Mouse (Mus musculus): Measurements from ENCODE around the gene Ift43. TPM values are rescaled to one million over a fixed set of nuclear protein-coding genes. Genes with fewer than 3 reads are reported as not detected.
A peak's percentile ranks its signal among the peaks of the same experiment; 100 is the strongest.

The Ift43 gene
- total RNA-seq, 2 experiments from 2014 or later, result 0.37 to 0.49 TPM

DNA sequence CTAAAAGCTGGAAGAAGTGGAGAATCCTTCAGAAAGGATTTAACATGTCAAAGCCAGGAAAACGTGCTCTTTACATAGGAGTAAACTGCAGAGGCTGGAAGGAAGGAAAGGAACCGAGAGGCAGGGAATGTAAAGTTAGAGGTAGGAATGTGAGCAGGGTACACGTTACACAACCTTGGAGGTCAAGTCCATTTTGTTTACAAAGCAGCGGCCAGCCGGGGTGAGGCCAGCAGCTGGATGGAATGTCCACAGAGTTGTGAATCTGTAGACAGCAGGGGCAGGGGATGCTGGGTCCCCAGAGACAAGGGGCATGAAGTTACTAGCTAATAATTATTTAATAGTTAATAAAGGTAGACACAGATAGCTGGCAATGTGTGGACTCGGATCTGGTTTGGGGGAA is 45.8 kb downstream of the Ift43 start:
- ATAC-seq (ENCODE audit: poor library complexity, severe bottlenecking), result no peak

DNA sequence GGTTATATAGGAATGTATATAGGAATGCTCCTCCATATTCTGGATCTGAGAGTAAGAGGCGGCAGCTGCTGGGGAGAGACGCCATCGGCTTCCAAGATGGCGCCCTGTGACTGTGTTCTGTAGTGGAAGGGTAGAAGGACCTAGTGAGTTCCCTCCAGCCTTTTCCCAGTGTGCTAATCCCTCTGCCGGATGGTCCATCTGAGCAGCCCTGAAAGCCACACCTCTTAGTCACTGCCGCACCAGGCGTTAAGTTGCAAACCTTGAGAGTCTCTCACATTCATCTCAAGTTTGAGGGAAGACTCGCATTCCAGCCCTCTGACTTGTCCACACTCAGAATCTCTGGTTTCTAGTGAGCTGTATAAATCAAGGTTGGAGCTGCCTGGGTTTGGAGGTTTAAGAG is 46.7 kb downstream of the Ift43 start:
- no peak for ATAC-seq (ENCODE audit: poor library complexity, severe bottlenecking)

DNA sequence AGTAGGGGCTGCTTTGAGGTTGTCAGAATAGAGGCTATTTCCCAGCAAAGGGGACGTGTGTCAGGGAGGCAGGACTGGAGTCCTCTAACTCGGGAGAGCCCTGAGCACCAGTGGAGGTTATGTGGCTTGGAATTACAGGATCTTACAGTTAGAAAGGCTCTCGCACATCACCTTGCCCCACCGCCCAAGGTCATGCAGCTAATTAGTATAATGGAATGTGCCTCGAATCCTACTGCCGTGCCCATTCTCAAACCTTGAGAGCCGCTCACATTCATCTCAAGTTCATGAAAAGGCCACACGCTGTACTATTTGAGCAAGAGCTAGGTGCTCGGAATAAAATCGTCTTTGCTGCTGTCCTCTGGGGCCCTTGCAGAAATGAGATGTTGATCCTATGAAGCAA is 47.4 kb downstream of the Ift43 start:
- ATAC-seq (ENCODE audit: poor library complexity, severe bottlenecking), result no peak

DNA sequence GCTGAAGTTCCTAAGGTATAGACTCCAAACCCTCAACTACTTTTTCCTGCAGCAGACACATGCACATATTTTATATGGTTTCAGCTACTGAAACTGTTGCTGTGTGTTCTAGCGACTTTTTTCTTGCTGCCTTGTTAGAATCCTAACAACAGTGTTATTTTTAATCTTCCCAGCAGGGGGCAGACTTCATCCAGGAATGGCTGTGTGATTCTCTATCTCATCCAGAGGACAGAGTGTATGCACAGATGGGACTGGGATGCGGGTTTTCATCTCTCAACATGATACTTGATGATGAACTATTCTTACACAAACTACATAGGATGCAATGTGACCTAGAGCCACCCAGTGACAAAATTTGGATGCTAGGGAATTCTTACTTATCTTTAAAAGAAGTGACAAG is 50.5 kb downstream of the Ift43 start:
- ATAC-seq (ENCODE audit: poor library complexity, severe bottlenecking), result peak; percentile 68

DNA sequence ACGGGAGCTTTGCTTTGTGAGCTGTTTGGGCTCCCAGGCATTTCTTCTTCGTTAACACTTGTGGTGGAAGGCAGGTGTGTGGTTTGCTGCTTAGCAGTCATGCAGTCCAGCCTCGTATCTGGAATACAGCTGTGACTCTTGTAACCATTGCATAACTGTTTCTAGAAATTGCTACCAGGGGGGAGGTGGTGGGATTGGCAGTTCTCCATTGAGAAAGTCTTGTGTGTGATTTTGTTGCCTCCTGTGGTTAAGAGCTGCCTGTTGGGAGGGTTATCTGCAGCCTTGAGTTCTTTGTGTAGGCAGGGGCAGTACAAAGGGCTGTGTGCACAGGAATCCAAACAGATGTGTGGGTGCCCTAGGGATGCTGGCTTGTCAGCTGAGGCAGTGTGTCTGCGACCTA is 53.4 kb downstream of the Ift43 start:
- ATAC-seq (ENCODE audit: poor library complexity, severe bottlenecking), result no peak

DNA sequence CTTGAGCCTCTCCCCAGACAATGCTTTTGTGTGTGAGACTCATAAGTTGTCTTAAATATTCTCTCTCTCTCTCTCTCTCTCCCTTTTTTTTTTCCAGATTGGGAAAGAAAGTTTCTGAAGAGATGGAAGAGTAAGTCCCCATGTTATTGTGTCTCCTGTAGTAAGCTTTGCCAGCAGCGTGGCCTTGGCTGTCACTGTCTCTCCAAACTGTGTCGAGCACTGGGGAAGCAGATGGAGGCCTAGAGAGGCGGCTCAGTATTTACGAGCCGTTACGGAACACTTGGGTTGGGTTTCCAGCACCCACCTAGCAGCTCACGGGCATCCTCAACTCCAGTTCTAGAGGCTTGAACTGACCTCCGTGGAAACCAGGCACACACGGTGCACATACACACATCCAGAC is 56.4 kb downstream of the Ift43 start:
- no peak for ATAC-seq (ENCODE audit: poor library complexity, severe bottlenecking)

DNA sequence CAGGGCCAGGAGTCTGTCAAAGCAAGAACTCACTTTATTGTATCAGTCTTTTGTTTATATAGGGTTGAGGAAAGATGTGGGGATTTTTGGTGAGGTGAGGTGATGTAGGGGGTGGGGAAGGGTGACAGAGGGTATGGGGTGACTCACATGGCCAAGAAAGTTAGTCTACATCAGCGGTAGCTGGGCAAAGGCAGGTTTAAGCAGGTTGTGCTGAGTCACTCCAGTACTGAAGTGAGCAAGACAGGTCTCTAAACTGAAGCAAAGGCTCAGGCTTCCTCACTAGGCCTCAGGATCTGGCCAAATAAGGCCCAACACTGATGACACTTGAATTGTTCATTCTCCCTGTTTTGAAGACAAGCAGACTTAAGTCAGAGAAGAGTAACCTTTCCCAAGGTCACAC is 60.0 kb downstream of the Ift43 start:
- no peak for ATAC-seq (ENCODE audit: poor library complexity, severe bottlenecking)

DNA sequence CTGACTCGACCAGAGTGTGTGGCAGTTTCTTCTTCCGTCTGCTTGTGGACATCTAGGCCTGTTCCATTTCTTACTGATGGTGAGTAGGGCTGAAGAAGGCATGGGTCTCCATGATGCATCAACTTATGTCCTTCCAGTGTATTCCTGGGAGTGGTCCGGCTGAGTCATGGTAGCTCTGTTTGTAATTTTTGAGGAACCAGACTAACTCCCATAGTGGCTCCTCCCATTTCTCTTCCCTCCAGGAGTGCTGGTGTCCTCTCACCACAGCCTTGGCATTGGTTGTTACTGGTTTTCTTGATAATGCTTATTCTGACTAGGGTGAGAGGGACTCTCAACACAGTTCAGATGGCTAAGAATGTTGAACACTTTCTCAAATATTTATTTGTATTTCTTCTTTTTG is 63.9 kb downstream of the Ift43 start:
- peak; percentile 52; the same call in 1 of the 2 replicates for ATAC-seq (ENCODE audit: poor library complexity, severe bottlenecking)

DNA sequence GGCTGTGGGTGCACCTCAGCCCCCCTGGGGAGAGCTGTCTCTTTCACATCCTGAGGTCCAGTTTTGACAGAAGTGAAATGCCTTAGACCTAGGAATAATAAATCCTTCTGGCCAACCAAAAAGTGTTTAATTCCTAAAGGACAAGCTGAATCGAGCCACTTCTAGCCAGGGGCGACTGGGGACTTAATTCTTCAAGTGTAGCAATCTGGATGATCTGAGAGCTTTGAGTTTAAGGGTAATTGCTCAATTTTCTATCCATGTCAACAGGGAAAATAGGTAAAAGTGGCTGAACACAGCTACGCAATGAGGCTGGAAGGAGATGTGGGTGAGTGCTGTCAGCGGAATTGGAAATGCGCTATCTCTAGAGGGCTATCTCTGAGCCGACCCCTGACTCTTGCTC is 65.9 kb downstream of the Ift43 start:
- ATAC-seq (ENCODE audit: poor library complexity, severe bottlenecking), result no peak

DNA sequence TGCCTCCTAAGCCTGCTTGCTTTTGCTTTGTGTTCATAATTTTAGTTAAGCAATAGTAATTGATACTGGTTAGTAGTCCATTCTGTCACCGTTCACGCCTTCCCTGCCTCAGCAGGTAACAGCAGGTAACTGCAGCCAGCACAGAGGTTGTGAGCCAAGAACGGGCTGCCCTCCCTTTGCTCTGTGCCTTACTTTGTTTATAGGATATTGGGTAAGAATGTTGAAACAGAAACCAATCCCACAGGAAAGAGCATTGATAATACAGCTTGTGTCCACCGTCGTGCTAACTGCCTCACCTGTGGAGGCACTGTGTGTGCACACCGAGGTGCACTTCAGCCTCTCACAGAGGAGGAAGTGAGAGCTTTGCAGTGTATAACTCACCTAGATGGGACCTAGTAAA is 66.7 kb downstream of the Ift43 start:
- no peak for ATAC-seq (ENCODE audit: poor library complexity, severe bottlenecking)

DNA sequence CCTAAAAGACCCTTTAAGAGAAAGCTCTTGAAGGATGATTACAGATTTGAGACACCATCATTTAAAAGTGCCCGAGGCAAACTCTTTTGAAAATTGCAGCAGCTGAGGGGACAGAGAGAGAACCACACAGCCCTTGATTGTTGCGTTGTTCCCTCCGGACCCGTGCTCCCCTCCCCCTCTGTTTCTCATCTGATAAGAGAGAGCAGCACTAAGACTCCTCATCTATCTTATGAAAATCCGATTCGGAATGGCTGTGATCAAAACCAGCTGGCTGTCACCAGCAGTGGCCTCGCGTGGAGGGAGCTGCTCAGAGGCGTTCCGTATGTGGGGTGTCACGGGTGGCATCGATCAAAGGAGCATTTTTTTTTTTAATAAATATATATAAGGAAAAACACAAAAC is 69.6 kb downstream of the Ift43 start:
- no peak for ATAC-seq (ENCODE audit: poor library complexity, severe bottlenecking)

DNA sequence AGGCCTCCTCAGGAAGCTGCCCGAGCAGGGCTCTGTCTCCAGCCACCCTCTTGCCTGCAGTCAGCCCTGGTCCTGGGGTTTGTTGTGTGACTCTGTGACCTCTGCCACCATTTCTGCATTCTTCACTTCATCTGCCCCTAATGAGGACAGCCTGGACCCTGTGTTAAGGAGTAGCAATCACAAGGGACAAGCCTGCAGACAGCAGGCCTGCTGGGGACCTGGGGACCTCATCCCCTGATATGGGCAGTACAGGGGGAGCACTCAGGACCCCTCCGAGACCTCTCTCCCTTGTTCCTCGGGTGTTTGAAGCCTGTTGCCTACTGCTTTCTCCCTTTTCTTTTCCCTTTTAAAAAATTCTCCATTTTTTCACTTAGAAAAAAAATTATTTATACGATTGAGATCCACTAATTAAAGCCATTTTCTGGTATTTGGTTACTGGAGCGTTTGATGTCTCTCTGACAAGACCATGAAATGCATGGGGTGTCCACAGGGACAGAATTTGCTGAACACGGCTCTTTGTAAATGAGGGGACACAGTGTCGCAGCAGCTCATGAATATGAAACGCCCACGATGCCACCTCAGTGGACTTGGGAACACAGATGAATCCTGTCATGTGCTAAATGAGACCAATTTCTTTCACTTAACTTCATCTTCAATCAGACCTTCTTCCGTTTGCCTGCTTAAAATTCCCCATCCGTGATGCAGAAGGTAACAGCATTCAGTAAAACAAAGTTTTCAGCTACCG is 71.0 kb downstream of the Ift43 start:
- no peak for ATAC-seq (ENCODE audit: poor library complexity, severe bottlenecking)

DNA sequence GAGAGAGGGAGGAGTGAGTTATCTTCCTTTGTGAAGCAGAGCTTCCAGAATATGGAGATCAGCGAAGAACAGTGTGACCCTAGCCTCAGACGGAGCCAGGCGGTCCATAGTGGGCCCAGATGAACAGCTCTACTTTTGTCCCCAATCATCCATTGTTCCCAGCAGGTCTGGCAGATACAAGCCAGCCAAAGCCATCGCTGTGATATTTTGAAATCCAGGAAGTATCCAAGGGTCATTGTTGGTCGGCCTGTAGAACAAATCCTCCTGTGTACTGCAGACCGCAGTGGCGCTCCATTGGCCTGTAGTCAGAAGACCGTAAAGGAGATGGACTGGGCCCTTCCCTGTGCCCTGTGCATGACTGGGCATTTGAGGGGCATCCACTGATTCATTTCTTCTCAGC is 72.8 kb downstream of the Ift43 start:
- no peak for ATAC-seq (ENCODE audit: poor library complexity, severe bottlenecking)

DNA sequence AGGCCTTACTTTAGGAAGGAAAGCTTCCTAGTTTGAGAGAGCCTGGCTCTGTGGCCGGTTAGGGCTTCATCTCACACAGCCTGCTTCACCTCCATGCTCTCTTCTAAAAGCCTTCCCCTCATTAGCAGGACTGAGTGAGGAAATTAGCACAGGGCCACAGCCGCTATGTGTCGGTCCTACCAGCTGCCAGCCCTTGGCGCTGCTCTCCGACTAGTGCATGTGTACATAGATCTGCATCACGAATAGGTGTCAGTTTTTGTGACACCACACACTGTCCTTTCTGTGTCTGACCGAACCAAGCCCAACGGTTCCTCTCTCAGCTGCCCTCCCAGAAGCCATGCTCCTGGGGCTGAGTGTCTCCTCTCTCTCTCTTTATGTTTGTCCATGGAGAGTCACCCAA is 74.8 kb downstream of the Ift43 start:
- no peak for ATAC-seq (ENCODE audit: poor library complexity, severe bottlenecking)

DNA sequence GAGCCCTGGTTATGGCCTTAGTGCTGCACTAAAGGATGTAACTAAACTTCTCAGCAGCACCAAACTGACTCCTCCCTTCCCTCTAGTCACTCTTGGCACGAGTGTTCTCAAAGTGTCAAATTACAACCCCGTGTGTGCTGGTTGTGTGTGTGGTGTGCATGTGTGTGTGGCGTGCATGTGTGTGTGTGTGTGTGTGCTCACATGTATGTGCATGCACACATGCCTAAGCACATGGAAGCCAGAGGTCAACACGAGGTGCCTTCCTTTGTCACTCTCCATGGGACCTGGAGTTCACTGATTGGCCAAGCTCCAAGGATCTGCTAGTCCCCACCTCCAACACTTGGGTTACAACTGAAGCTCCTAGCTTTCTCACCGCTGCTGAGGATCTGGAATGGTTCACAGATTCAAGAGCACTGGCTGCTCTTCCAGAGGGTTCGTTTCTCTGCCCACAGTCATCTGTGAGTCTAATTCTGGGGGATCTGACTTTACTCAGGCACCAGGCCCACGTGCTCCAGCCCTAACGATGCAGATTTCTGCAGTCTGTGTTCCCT is 75.6 kb downstream of the Ift43 start:
- ATAC-seq (ENCODE audit: poor library complexity, severe bottlenecking), result no peak

DNA sequence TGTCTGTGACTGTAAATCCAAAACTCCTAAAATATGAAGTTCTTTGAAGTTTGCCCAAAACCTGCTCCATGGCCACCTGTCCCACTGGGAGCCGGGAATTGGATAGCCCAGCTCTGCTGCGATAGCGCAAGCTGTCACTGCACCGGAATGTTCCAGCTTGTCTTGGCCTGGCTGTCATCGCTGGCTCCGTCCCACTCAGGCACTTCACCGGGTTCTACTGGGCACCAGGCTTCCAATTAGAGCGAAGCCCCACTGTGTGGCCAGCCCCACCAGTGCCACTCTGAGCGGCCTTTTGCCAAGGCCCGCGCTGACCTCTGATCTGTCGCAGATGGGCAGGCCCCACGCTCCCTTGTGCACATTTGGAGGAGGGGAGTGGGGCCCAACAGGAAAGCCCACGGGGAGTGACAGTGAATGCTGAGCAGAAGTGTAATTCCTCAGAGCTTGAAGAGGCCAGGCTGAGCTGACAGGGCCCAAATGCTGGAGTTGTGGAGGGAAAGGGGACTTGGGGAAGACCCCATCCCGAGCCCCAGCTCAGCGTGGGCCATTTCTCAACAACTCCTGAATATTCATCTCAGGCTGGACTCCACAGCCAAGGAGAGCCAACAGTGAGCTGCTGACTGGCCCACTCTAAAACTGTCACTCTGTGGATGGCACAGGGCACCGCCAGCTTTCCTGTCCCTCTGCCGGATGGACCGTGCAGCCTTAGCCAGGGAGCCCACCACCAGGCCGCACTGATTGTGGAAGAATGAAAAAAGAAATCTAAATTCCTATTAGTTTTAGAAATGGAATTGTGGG is 76.5 kb downstream of the Ift43 start:
- ATAC-seq (ENCODE audit: poor library complexity, severe bottlenecking), result no peak

DNA sequence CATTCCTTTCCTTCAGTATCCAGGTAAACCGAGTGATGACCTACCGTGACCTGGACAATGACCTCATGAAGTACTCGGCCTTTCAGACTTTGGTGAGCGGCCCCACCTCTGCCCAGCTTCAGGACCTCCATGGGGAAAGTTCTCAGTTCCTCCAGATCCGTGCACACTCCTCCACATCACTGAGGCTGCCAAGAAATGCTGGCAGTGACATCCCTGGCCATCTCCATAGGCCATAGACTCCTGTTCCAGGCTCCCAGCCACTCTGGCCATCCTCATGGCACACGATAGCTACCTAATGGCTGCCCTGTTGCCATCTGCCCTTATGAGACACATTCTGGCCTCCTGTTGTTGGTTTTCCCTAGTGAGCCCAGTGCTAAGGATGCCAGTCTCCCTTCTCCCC is 79.1 kb downstream of the Ift43 start:
- no peak for ATAC-seq (ENCODE audit: poor library complexity, severe bottlenecking)

DNA sequence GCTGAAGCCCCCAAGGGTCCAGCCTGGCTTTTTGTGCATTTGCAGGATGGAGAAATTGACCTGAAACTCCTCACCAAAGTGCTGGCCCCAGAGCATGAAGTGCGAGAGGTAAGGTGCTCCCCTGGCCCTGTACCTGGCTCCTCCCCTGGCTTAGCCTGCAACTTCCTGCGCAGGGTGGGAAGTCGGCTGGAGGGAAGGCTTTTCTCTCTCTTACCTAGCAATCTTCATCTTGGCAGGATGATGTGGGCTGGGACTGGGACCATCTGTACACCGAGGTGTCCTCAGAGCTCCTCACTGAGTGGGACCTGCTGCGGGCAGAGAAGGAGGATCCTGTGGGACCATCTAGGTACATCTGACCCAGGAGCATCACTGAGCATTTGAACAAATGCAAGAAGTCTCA is 79.6 kb downstream of the Ift43 start:
- no peak for ATAC-seq (ENCODE audit: poor library complexity, severe bottlenecking)

DNA sequence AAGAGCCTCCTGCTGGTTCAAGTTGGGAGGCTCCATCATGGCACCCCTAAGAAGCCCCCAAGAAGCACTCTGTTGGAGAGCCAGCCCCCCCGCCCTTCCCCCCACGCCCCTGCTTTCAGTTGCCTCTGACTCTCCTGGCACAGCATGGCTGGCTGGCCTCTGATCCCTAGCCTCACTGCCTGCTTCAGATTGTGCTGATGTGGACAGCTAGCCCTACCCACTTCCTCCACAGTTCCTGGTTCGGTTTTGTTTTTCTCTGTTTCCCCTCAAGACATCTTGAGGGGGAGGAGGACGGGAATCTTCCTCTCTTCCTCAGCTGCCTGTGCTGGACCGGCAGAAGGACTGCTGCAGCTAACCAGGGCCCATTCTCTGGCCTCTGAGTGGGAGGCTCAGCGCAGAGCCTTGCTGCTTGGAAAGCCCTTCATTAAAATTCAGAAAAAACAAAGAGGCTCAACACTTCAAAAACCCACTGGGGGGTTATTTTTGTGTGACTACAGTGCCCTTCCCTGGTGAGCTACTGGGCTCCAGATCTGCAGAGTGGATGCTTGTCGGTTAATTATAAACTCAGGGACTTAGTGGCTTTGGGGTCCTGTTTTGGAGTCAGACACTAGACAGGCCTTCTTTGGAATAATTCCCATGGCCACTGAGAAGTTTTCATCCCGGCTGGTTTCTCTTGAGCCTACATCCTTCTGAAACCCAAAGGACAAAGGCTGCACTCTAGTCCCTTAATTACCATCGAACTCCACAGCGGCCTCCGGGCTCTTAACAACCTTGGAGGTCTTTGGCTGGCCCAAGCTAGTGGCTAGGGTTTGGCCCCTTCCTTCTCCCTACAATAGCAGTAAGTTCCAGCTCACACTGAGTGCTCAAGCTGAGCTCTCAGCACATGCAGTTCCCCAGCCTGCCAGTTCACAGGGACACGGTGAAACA is 80.8 kb downstream of the Ift43 start:
- ATAC-seq (ENCODE audit: poor library complexity, severe bottlenecking), result peak; percentile 52

DNA sequence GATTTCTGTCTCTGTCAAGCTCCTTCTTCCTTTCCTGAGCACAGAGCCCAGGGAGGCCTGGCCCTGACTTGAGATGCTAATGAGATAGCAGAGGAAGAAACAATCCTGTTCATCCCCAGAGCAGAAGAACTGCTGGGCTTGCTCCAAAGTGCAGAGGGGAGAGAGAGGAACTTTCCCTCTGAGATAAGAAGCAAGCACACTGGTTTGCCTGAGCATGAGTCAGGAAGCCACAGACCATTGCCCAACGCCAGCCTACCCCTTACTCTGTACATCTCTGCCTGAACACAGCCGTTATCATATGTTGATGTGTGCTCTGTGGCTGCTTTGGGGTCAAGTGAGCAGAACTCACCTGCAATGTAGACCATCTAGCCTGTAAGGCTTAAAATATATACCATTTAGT is 83.9 kb downstream of the Ift43 start:
- peak; percentile 92 for ATAC-seq (ENCODE audit: poor library complexity, severe bottlenecking)

DNA sequence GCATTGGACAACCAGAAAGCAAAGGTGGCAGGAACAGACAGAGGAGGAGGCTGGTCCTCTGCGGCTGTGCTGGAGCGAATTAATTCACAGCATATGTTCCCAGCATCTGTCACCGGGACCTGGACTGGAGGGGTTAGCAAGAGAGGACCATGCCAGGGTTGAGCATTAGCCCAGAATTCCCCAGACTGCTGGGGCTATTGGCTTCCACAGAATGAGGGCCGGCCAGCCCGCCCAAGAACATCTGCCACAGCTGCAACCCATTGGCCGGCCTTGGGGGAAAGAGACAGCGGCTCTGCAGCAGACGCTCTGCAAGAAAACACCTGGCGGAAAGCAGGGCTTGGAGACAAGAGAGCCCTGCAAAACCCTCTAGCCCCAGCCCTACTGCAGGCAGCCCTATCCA is 84.7 kb downstream of the Ift43 start:
- ATAC-seq (ENCODE audit: poor library complexity, severe bottlenecking), result no peak

All from megakaryocyte, adult 5-6 weeks (primary cell).